Mouse (Mus musculus): ENCODE data around the gene AU018091. TPM values are rescaled to one million over a fixed set of nuclear protein-coding genes. Genes with fewer than 3 reads are reported as not detected.

The AU018091 gene
- polyA plus RNA-seq (2014; fragmentation: Illumina TruSeq; extraction: RNeasy Lipid Tissue Mini Kit (QIAGEN cat#74804); ENCODE audit: low read depth, low replicate concordance): not detected

DNA sequence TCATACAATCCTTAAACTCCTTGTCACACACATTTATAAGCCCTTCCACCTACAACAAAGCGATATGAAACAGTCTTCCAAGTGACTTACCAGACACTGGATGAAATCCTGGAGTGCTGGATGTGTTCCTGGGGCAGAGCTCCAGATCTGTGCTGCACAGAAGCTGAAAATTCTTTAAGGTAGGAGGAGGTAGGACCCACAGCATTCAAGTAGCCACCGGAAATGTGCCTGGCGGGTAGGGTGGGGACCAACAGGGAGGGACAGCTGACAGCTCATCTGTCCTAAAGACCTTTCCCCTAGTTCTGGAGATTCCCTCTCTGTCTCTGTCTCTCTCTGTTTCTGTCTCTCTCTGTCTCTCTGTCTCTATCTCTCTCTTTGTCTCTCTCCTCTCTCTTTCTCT, at the start of gene AU018091:
Gene AU018091 (minus strand): TSS at position 279 of the 400 bp plus-strand sequence.

Other genes starting within 250 kb of the AU018091 start
- gene Nlrp12, start 80.5 kb upstream of the AU018091 start, polyA plus RNA-seq (2014; fragmentation: Illumina TruSeq; extraction: RNeasy Lipid Tissue Mini Kit (QIAGEN cat#74804); ENCODE audit: low read depth, low replicate concordance): 6.7 TPM
- gene Myadm, start 119.9 kb upstream of the AU018091 start, polyA plus RNA-seq (2014; fragmentation: Illumina TruSeq; extraction: RNeasy Lipid Tissue Mini Kit (QIAGEN cat#74804); ENCODE audit: low read depth, low replicate concordance): 23.1 TPM
- gene Prkcg, start 120.0 kb upstream of the AU018091 start, polyA plus RNA-seq (2014; fragmentation: Illumina TruSeq; extraction: RNeasy Lipid Tissue Mini Kit (QIAGEN cat#74804); ENCODE audit: low read depth, low replicate concordance): 0.19 TPM
- gene Cacng7, start 163.8 kb upstream of the AU018091 start, polyA plus RNA-seq (2014; fragmentation: Illumina TruSeq; extraction: RNeasy Lipid Tissue Mini Kit (QIAGEN cat#74804); ENCODE audit: low read depth, low replicate concordance): not detected
- not detected for gene Cacng8, start 221.5 kb upstream of the AU018091 start, polyA plus RNA-seq (2014; fragmentation: Illumina TruSeq; extraction: RNeasy Lipid Tissue Mini Kit (QIAGEN cat#74804); ENCODE audit: low read depth, low replicate concordance)

Measured in liver, adult 10 weeks (tissue).